Mouse (Mus musculus) limb, embryonic 14.5 days (tissue): Measurements from ENCODE around the gene Shisa8. TPM values are rescaled to one million over a fixed set of nuclear protein-coding genes. Genes with fewer than 3 reads are reported as not detected.

ENCODE experiments used
- ATAC-seq: fragments of 200-750 bp; cut with Nextera tagmentation; 2 replicates; pipeline ENCODE4 v1.8.0; 2017; ENCODE audit warnings: low read depth, moderate number of reproducible peaks, moderate TSS enrichment; ENCODE audit not compliant: low FRiP score
- DNase-seq: peaks from one replicate; pipeline ENCODE4 v3.0.0-alpha.2; 2015; ENCODE audit warnings: low spot score
- H3K27ac ChIP-seq: fragments of 300-500 bp; sonication (generic); replicated peaks from 2 replicates; pipeline ENCODE4 v1.5.1; 2014; ENCODE audit warnings: low read depth, mild to moderate bottlenecking, low read length, moderate library complexity, mixed read lengths
- H3K27me3 ChIP-seq: fragments of 300-500 bp; sonication (generic); 2 replicates; pipeline ENCODE4 v1.6.1; 2014; ENCODE audit warnings: low read length, mixed read lengths; ENCODE audit not compliant: control insufficient read depth, insufficient read depth
- H3K36me3 ChIP-seq: fragments of 300-500 bp; sonication (generic); 2 replicates; pipeline ENCODE4 v1.6.1; 2014; ENCODE audit warnings: mild to moderate bottlenecking, low read length, moderate library complexity, mixed read lengths; ENCODE audit not compliant: control insufficient read depth, insufficient read depth
- H3K4me1 ChIP-seq: fragments of 300-500 bp; sonication (generic); 2 replicates; pipeline ENCODE4 v1.6.1; 2014; ENCODE audit warnings: antibody characterized with exemption, low read length, mixed read lengths; ENCODE audit not compliant: control insufficient read depth, insufficient read depth
- H3K4me2 ChIP-seq: fragments of 300-500 bp; sonication (generic); replicated peaks from 2 replicates; pipeline ENCODE4 v1.6.1; 2014; ENCODE audit warnings: low read depth, mild to moderate bottlenecking, low read length, moderate library complexity; ENCODE audit not compliant: severe bottlenecking
- H3K4me3 ChIP-seq: fragments of 300-500 bp; sonication (generic); replicated peaks from 2 replicates; pipeline ENCODE4 v1.5.1; 2014; ENCODE audit warnings: low read length
- H3K9ac ChIP-seq: fragments of 300-500 bp; sonication (generic); 2 replicates; pipeline ENCODE4 v1.6.1; 2014; ENCODE audit warnings: mild to moderate bottlenecking, low read depth, low read length, moderate library complexity; ENCODE audit not compliant: severe bottlenecking
- H3K9me3 ChIP-seq: fragments of 300-500 bp; sonication (generic); 2 replicates; pipeline ENCODE4 v1.6.1; 2016; ENCODE audit warnings: low read length; ENCODE audit not compliant: control insufficient read depth
- POLR2A ChIP-seq: fragments of 200-500 bp; IDR thresholded peaks from 2 replicates; pipeline ENCODE4 v1.8.0; 2012; ENCODE audit warnings: inconsistent platforms, mild to moderate bottlenecking, moderate library complexity, borderline replicate concordance; ENCODE audit not compliant: insufficient read depth, insufficient read length; ENCODE audit errors: extremely low read depth
- WGBS: fragments of 180-500 bp; shearing (Covaris S2); extraction: QIAGEN DNeasy Blood & Tissue Kit; methylation state at CpG from one replicate; pipeline ENCODE4 v1.1.7; 2014; 5-methylcytosine and 5-hydroxymethylcytosine counted together
- polyA plus RNA-seq, 2 experiments: library from polyadenylated mRNA; depleted of rRNA in 1 of 2; stranded (reverse) in 1 of 2; unstranded in 1 of 2; fragments of >200 nt; fragmentation: Nextera tagmentation in 1 of 2; extraction: Ambion mirVana in 1 of 2; gene quantifications; 2 replicates each; pipeline versions ENCODE4 v1.2.1 to v1.2.3; 2012 to 2014

Shisa8 gene
- polyA plus RNA-seq, 2 experiments: 0.41 to 1.1 TPM

DNA sequence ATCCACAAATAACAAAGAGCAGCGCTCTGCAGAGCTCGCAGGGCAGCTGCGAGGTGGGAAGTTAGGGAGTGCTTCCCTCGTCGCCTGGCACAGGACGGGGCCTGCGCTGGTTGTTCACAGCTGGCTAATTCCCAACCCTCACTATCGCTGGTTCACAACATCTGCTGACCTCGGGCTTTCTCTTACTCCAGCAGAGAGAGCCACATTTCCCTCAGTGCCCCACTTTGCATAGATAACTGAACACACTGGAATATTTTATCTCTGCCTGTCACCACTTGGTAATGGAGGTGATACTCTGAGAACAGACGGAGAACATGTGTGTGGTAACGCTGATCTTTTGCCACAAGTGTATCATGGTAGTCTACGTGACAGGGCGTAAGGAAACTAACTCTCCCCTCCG lies 26.5 kb downstream of the Shisa8 start:
- ATAC-seq (no peak), DNase-seq (no peak)
- H3K27me3 ChIP-seq: no peaks in the 10 kb centered on the region

DNA sequence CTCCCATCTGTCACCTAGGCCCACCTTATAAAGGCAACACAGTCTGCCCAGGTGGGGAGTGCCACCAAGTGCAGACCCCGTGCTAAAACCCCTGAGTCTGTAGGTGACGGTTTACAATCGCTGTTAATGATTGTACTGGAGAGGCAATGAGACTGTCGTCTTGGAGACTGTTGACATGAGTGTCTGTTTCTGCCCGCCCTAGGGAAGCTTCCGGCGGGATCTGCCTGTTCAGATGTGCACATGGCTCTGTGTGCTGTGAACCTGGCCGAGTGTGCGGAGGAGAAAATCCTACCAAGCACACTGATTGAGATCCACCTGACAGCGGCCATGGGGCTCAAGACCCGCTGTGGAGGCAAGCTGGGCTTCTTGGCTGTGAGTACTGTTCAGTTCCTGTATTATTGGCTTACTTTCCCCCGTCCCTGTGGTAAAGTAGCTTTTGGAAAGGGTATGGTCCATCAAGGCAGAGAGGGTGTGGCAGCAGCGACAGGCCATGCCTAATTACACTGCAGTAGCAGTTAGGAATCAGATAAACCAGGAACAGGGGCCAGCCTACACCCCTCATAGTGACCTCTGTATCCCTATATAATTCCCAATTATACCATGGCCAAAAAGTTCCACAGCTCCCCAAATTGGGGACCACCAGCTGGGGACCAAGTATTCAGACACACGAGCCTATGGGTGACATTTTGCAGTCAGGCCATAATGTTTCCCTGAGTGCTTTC lies 27.4 kb downstream of the Shisa8 start:
- Histone ChIP-seq H3K4me2 (no peak overlapping the region), H3K36me3 (peaks cover 98% of the 10 kb centered on the region), H3K27ac (no peak overlapping the region), H3K4me1 (no peaks in the 10 kb centered on the region), H3K9ac (no peak overlapping the region), H3K9me3 (no peaks in the 10 kb centered on the region), H3K27me3 (no peaks in the 10 kb centered on the region), H3K4me3 (no peak overlapping the region)
- WGBS: 87% methylated on average over 14 of the region's 14 CpGs
- ATAC-seq (no peak), DNase-seq (no peak)
- no peak for TF ChIP-seq POLR2A

More for the DNA sequence above, 26.5 kb downstream of the Shisa8 start:
- Histone ChIP-seq H3K9ac (no peak overlapping the region), H3K36me3 (peaks cover 95% of the 10 kb centered on the region), H3K9me3 (no peaks in the 10 kb centered on the region), H3K4me2 (no peak overlapping the region), H3K4me3 (no peak overlapping the region), H3K27ac (no peak overlapping the region), H3K4me1 (no peaks in the 10 kb centered on the region)
- TF ChIP-seq POLR2A: no peak
- WGBS: 83% methylated on average over 14 of the region's 14 CpGs

DNA sequence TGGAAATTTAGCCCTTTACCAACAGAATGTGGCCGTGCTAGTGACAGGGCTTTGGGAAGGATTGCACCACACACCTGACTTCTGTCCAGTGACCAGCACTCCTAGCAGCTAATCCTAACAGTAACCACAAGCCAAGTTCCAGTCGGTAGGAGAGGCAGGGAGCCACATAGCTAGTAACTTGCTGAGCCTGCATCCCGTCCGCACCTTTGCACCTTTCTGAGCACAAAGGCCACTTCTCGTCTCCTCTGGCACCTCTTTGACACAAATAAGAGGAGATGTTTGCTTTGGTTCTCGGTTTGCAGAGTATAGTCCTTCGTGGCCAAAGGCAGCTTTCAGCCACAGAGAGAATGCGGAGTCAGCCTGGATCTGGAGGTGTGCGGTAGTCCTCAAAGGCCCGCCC lies 28.0 kb downstream of the Shisa8 start:
- no peaks in the 10 kb centered on the region for H3K4me1 ChIP-seq
- no peak for ATAC-seq
- H3K36me3 ChIP-seq: peaks cover 99% of the 10 kb centered on the region

DNA sequence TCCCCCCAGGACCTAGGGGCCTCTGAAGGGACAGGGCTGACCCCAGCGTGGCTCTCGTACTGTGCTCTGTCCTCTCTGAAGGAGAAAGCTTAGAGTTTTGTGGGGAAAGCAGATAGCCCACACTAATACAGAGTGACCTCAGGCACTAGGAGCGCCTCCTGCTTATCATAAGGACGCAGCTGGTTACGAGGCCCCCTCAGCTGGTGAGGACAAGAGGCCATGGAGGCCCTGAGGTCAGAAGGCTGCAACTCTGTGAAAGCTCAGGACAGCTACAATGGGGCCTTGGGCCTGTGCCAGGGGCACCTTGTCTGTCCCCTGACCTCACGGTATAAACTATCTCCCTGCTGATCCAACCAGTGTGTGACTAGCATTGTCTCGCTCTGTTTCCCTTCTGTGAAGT lies 28.4 kb downstream of the Shisa8 start:
- no peak for DNase-seq
- Histone ChIP-seq H3K4me1 (no peaks in the 10 kb centered on the region), H3K4me2 (no peak overlapping the region), H3K27me3 (no peaks in the 10 kb centered on the region), H3K9ac (no peak overlapping the region), H3K4me3 (no peak overlapping the region), H3K36me3 (peaks cover 99% of the 10 kb centered on the region), H3K9me3 (no peaks in the 10 kb centered on the region), H3K27ac (no peak overlapping the region)
- no peak for TF ChIP-seq POLR2A
- 84% methylated on average over 7 of the region's 7 CpGs for WGBS
- ATAC-seq: no peak

More for the DNA sequence above, 28.0 kb downstream of the Shisa8 start:
- no peaks in the 10 kb centered on the region for H3K9me3 ChIP-seq
- no peaks in the 10 kb centered on the region for H3K27me3 ChIP-seq
- no peak overlapping the region for H3K4me3 ChIP-seq
- no peak overlapping the region for H3K4me2 ChIP-seq
- DNase-seq: no peak
- H3K27ac ChIP-seq: no peak overlapping the region
- H3K9ac ChIP-seq: no peak overlapping the region
- no peak for TF ChIP-seq POLR2A
- 88% methylated on average over 10 of the region's 10 CpGs for WGBS

DNA sequence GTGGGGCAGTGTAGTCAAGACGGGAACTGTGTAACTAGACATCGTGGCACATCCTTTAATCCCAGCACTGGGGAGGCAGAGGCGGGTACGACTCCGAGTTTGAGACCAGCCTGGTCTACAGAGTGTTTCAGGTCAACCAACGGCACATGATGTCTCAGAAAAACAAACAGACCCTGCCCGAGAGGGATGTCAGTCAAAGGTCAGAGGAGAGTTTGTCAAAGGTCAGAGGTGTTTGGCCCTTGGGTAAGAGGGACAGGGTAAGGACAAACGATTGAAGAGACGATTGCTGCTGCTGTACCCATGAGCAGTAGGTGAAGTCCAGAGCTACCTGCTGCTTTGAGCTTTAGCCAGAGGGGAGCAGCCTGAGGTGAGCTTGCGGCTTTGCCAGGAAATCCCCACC lies 29.0 kb downstream of the Shisa8 start:
- no peaks in the 10 kb centered on the region for H3K27me3 ChIP-seq
- TF ChIP-seq POLR2A: no peak
- H3K9me3 ChIP-seq: no peaks in the 10 kb centered on the region
- WGBS: 82% methylated on average over 10 of the region's 10 CpGs
- peaks cover 100% of the 10 kb centered on the region for H3K36me3 ChIP-seq
- DNase-seq (no peak), ATAC-seq (no peak)
- no peak overlapping the region for H3K27ac ChIP-seq
- H3K4me2 ChIP-seq: no peak overlapping the region
- H3K4me1 ChIP-seq: no peaks in the 10 kb centered on the region
- H3K9ac ChIP-seq: no peak overlapping the region
- no peak overlapping the region for H3K4me3 ChIP-seq
